Mouse (Mus musculus) ES-E14 (cell line): ENCODE measurements at regions not wholly inside any gene's neighbourhood (a gene's known extent, or its start where the extent isn't known, plus 50 kb on each side); places are given as distances from the start of the nearest gene placed in this dataset.

ENCODE experiments used
- CHD2 ChIP-seq: IDR thresholded peaks from 2 replicates; pipeline ENCODE4 v1.6.1; 2014; ENCODE audit warnings: mild to moderate bottlenecking, low read depth, low read length, inconsistent platforms
- ZNF384 ChIP-seq: IDR thresholded peaks from 2 replicates; pipeline ENCODE4 v1.6.1; 2012; ENCODE audit warnings: low read depth, low read length, inconsistent platforms

DNA sequence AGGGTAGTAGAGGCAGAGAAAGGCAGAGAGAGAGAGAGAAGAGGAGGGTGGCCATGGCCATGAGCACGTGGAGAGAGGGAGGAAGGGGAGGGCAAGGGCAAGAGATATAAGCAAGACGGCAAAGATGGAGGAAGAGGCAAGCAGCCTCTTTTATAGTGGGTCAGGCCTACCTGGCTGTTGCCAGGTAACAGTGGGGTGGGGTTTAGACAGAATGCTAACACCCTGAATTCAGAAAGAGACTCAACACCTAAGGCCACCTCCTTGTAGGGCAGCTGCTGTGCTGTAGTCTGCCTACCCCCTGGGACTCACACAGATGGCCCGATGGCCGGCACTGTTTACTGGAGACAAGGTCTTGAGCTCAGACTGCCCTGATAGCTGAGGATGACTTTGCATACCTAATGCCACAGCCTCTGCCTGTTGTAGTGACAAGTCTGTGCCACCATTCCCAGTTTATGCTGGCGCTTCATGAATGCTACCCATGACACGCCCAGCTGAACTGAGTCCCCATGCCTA is 110.3 kb downstream of the Rpap3 start:
- TF ChIP-seq CHD2 = no peak
- TF ChIP-seq ZNF384 = no peak
